Mouse (Mus musculus) spleen, postnatal 10 days (tissue): ENCODE measurements around the gene Ccdc18.
"Not testable (repeated sequence)": the region's sequence is repeated elsewhere in the genome, so short reads cannot be mapped to it uniquely, and the experiment has no call there.

Experiments
- DNase-seq, 2 experiments: peaks; one replicate each; pipeline ENCODE4 v3.0.0; 2021 to 2022; ENCODE audit warnings: low spot score in 2 of 2

Ccdc18 gene

GRCm38 (mm10) chr5:108262722-108263121, 130.0 kb downstream of the Ccdc18 start:
- peak; percentile 34 to 63 for DNase-seq

GRCm38 (mm10) chr5:108263785-108264184, 131.1 kb downstream of the Ccdc18 start:
- not testable (repeated sequence) for DNase-seq

GRCm38 (mm10) chr5:108266990-108267389, 134.3 kb downstream of the Ccdc18 start:
- DNase-seq = no peak

- peak in 1 of 2 experiments; percentile 92 for DNase-seq
These were observed 135.7 kb downstream of the Ccdc18 start, which contains the start of gene Dr1 for GRCm38 (mm10) chr5:108268127-108269062. TSS of gene Dr1 (plus strand) at chr5:108268897.

- peak in 1 of 2 experiments; percentile 80 for DNase-seq
These were observed 136.6 kb downstream of the Ccdc18 start for GRCm38 (mm10) chr5:108269063-108269810.

- no peak for DNase-seq
These were observed 137.1 kb downstream of the Ccdc18 start for GRCm38 (mm10) chr5:108269811-108270151.

- DNase-seq = peak; percentile 26 to 38
These were observed 137.7 kb downstream of the Ccdc18 start for GRCm38 (mm10) chr5:108270415-108270814.

- DNase-seq = not testable (repeated sequence)
These were observed 138.7 kb downstream of the Ccdc18 start for GRCm38 (mm10) chr5:108271345-108271744.
